Mouse (Mus musculus) neutrophil, adult 5-6 weeks (primary cell): ENCODE results near the gene Shc3. TPM values are rescaled to one million over a fixed set of nuclear protein-coding genes. Genes with fewer than 3 reads are reported as not detected.

Experiments
- ATAC-seq: fragments of 151-379, 151-347 bp; 2 replicates; pipeline ENCODE4 v1.8.0; 2017; ENCODE audit warnings: mild to moderate bottlenecking, moderate TSS enrichment; ENCODE audit not compliant: insufficient number of reproducible peaks, poor library complexity, low FRiP score, severe bottlenecking; ENCODE audit errors: extremely low read depth
- total RNA-seq: library from RNA; stranded (forward); fragments of 200-1000 nt; gene quantifications from 2 replicates; pipeline ENCODE4 v1.2.3, GENCODE M21; 2017

The Shc3 gene
- not detected in 2 replicates for total RNA-seq

DNA sequence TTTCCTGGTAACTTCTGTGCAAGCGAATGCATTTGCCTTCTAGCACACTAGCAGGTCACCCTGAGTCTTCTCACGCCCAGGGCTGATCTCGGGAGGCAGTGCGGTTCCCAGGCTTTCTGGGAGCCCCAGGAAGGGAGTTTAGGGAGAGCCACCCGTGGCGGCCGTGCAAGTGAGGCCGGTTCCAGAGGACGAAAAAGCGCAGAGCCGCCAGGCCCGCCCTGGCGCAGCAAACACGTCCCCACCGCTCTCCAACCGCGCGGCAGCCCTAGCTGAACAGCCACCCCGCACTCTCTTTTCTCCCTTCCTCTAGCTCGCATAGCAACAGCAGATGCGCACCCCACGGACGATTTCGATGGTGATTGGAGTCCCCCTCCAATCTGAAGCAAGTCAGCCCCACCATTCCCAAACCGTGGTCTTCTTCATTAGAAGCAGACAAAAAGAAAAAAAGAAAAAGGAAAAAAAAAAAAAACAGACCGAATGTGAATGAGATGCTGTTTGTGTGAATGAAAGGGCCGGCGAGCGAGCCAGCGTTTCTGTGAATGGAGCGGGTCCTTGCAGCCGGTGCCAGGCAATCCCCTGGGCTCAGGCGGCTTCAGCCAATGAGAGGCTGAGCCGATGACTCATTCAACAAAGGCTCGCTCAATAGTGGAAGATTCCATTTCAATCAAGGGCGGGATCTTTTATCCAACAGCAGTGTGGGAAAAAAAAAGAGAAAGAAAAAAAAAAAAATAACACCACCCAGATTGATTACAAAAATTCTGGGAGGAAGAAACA is at the start of gene Shc3:
TSS of gene Shc3 (minus strand) at position 509 of the 774 bp plus-strand sequence.
- ATAC-seq = no peak

DNA sequence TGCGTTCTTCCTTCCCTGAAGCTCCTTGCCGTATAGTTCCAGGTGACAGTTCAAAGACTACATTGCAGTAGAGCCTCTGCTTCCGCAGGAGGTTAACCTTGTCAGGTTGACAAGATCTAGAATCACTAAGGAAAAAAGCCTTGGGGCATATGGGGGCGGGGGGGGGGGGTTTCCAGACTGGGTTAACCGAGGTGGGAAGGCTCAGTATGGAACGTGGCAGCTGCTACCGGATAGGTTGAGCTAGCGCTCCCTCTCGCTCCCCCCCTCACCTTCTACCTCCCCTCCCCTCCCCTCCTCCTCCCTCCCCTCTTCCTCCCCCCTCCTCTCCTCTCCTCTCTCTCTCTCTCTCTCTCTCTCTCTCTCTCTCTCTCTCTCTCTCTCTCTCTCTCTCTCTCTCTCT is 49.4 kb upstream of the Shc3 start:
- ATAC-seq = no peak

GRCm38 (mm10) chr13:51617861-51618260 is 48.6 kb upstream of the Shc3 start:
- ATAC-seq = no peak

DNA sequence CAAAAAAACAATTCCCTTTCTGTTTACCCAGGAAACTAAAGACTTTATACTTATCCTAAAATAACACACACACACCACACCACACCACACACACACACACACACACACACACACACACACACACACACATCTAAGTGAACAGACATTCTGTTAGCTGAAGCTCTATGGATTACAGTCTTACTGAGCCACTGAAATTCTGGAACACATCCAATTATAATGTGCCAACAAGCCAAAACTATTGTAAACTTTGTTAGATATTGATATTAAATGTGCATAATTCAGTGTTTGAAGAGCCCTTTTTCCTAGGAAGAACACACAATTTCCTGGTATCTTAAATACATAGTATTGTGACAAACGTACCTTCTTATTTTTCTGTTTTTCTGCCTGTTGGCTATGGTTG is 48.1 kb upstream of the Shc3 start:
- ATAC-seq = no peak

- ATAC-seq = 0 out of 2 replicates have a peak, but pooled peaks have one; percentile 16
These were observed 47.3 kb upstream of the Shc3 start for GRCm38 (mm10) chr13:51616417-51617044.

DNA sequence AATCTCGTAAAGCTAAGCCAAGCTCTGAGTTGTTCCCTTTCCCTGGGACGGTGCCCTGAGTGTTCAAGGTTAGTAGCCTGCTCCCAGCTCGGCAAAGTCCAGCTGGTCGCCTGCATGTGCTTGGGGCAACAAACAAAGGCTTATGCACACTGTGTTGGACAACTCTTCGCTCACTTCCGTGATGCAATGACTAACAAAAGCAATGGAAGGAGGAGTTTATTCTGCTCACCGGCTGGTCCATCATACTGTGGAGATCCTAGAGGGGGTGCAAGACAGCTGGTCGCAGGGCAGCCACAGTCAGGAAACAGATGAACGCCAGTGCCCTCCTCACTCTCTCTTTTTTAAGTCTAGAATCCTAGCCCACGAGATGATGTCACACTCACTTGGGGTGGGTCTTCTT is 46.6 kb upstream of the Shc3 start:
- no peak for ATAC-seq

DNA sequence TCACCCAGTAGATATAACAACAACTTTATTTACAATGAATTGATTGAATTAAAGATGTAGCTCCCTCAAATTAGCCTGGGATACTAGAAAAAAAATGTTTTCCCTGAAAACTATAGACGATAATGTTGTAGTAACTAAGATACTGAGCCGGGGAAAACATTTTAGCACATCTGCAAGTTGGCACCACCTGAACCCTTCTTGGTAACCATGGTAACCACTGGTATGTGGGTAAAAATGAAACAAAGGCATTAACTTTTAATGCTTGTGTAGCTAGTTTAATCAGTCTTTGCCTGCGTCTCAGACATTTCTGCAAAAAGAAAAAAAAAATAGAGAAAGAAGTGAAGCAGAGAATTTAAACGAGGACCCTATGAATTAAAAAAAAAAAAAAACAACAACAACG is 42.3 kb upstream of the Shc3 start:
- ATAC-seq = no peak

DNA sequence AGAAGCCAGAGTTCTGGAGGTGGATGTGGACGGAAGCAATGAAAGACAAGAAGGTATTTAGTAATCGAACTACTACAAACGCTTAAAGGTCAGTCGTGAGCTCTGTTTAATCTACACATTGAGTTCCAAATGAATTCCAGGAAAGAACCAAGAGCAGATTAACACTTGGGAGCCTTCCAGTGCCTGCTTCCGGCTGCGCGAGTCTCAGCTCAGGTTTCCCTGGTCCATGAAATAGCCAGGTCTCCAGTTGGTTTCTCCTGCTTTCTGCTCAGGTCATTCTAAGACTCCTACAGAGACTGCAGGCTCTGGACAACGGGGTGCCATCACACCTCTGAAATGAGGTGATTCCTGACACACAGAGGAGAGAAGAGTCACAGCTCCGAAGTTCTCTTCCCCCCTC is 41.8 kb upstream of the Shc3 start:
- no peak for ATAC-seq

DNA sequence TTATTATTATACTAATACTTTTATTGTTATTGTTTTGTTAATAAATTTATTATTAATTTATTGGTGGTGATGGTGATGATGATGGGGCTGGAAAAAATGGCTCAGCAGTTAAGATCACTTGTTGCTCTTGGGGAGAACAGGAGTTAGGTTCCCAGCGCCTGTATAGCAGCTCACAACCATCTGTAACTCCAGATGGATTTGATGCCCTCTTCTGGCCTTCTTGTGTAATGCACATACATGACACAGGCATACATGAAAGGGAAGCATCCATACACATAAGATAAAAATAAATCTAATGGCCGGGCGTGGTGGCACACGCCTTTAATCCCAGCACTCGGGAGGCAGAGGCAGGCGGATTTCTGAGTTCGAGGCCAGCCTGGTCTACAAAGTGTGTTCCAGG is 40.0 kb upstream of the Shc3 start:
- ATAC-seq = no peak

GRCm38 (mm10) chr13:51603894-51604244 is 34.6 kb upstream of the Shc3 start:
- no peak for ATAC-seq

DNA sequence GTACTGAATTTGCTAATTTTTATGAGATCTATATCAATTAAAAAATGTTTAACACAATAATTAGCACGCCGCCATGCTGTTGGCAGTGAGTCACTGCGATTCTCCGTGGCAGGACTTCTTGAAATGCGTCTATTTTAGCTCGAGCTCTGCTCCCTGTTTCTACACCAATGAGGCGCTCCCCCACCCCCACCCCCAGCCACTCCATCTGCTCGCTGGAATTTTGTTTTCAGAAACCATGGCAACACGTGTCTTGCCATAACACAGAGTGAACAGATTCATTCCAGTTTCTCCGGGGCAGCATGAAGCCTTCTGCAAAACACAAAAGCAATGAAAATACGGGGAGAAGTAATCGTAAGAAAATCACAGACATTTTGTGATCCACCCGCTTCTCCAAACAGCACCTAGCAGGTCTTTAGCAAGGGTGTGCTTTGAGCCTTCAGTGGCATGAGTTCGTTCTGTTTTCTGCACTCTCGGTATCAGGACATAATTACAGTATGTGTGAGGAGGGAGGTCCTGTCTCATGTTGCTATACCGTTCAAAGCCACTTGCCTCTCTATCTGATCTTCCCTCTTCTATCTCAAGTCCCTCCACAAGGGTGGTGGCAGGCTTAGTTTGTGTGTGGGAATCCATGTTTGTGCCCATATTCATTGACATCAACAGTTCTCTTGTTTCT is 34.1 kb upstream of the Shc3 start:
- no peak for ATAC-seq

DNA sequence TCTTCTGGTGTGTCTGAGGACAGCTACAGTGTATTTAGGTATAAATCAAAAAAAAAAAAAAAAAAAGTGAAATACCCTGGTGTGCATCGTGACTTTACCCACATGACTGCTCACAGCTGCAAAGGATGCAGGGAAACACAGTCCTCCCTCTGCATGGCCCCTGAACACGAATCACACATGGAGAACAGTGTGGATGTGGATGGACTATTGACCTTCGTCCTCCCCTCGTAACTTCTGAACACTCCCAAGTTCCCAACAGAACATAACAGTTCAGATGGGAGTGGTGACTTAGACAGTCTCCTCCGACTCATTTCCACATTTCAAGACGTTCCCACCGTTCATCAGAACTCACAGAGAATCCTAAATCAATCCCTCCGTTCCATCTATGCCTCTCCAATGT is 33.5 kb upstream of the Shc3 start:
- ATAC-seq = no peak

DNA sequence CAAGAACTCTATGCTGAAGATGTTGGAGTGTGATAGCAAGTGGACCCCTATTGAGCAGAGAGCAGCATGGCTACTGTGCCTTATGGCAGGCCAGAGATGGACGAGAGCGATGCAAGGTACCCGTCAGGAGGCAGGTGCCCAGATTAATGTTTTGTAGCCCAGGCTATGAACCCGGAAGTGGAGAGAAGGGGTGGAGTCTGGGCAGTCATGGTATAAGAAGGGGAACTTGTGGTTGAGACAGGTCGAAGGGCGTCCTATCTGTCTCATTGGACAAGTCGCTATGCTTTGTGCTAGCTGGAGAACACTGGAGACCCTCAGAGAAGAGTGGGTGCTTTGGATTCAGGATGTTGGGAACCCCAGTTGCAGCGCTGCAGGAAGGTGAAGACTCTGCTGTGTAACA is 30.9 kb upstream of the Shc3 start:
- ATAC-seq = peak; percentile 43; the same call in 1 of the 2 replicates

DNA sequence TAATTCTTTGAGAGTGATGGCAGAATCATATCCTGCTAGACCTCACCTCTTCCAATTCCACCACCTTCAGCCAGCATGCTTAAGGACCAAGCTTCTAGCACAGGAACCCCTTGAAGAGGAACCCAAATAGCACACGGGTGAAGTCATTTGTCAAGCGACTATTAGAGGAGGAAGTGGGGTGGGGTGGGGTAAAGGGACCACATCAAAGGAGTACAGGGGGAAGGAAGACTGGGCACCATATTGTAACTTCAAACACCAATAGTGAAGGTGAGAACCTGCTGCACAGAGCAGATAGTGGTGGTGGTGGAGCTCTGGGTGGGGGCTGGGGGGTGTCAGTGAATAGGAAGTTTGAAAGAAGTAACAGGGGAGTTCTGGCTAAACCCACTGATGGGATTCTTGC is 28.8 kb upstream of the Shc3 start:
- no peak for ATAC-seq

- no peak for ATAC-seq
These were observed 26.2 kb upstream of the Shc3 start for GRCm38 (mm10) chr13:51595404-51595803.

DNA sequence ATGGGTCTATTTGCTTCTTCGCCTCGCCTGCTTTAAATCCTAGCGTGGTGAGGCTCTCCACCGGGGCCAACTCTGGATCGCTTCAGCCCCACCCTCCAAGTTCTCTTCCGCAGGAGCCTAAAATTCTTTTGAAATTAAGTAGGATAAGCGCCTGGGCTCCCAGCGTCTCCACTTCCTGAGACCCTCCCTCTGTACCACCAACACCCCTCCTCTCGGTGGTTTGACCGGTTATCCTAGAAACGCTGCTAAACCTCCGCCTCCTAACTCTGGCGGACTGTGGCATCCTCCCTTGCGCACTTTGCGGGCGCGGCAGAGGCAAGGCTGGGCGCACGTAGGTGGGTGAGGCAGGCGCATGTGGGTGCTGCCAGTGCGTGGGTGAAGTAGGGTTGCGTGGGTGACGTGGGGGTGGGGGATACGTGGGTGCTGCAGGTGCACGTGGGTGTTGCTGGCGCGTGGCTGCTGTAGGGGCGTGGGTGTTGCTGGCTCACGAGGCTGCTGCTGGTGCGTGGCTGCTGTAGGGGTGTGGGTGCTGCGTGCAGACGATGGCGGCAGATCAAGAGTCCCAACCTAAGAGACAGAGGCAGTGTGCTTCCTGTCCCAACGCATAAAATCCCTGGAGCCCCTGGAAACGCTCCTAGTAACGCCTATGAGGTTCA is 25.6 kb upstream of the Shc3 start:
- no peak for ATAC-seq

GRCm38 (mm10) chr13:51588005-51588404 is 18.8 kb upstream of the Shc3 start:
- no peak for ATAC-seq

- no peak for ATAC-seq
These were observed 13.0 kb upstream of the Shc3 start for GRCm38 (mm10) chr13:51582204-51582603.

- no peak for ATAC-seq
These were observed 11.2 kb upstream of the Shc3 start for GRCm38 (mm10) chr13:51580263-51581044.
